Mouse (Mus musculus) adrenal gland, adult (tissue): ENCODE data around the gene Rpl23.
A peak's percentile ranks its signal among the peaks of the same experiment; 100 is the strongest.
"Not testable (repeated sequence)": the region's sequence is repeated elsewhere in the genome, so short reads cannot be mapped to it uniquely, and the experiment has no call there.

ENCODE experiments used
- DNase-seq, 2 experiments: peaks; one replicate each; pipeline ENCODE4 v3.0.0; 2022 to 2023; ENCODE audit warnings: low spot score in 1 of 2; ENCODE audit not compliant: inconsistent age in 2 of 2

Rpl23 gene

DNA sequence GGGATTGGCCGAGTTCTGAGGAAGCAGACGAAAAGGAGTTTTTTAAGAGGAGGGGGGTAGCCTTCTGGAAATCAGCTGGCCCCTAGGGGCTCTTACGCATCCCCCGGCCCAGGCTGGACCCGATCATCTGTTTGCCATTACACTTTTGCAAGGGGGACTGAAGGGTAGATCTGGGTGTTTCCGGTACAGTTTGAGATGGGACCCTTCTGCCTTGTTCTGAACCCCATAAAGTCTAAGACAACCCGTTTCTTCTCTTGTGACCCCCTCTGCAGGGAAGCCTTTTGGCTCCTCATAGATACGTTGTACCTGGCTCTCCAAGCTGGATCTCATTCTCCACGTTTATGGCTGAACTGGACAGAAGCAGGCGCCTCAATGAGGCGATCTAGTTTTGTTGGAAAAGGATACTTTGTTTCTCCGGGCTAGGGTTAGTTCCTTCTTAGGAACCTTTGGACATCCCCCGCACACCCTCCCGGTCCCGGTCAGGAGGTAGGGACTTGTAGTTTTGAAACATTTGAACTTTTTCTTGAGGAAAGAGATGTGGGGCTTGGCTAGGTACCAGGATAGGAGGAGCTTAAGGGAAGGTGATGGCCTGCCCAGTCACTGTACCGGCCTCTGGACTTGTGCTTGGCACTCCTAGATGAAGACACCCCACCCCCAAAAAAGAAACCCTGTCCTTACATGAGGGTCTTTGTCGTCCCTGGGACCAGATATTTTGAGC, 18.6 kb upstream of the Rpl23 start:
- peak; percentile 73 to 90 for DNase-seq

DNA sequence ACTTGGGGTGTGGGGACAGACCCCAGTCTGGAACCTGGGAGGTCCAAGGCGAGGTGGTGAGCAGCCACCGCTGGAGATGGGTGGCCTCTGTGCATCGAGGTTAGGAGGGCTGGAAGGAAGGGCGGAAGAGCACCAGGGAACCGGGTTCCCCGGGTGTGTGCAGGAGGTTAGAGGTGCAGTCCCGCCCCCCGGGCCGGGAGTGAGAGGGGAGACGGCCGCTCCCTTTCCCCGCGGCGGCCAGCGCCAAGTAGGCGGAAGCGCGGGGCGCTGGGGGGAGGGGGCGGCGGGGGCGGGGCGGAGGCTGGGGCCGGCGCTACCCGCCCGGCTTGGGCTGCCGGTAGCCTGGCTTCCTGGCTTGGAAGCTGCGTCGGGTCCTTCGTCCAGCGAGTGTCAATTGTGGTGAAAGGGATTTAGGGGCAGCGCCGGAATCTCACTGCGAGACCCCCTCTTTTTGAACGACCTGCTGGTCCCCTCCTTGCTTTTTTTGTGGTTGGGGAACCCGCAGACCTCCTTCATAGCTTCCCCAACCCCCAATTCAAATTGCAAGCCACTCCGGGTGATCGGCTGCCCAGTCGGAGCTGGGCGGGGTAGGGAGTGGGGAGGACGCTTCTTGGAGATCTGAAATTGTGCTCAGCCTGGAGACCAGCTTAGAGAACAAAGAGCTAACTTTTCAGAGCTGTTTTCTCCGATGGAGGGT, 17.9 kb upstream of the Rpl23 start:
- DNase-seq = peak; percentile 88 to 93

DNA sequence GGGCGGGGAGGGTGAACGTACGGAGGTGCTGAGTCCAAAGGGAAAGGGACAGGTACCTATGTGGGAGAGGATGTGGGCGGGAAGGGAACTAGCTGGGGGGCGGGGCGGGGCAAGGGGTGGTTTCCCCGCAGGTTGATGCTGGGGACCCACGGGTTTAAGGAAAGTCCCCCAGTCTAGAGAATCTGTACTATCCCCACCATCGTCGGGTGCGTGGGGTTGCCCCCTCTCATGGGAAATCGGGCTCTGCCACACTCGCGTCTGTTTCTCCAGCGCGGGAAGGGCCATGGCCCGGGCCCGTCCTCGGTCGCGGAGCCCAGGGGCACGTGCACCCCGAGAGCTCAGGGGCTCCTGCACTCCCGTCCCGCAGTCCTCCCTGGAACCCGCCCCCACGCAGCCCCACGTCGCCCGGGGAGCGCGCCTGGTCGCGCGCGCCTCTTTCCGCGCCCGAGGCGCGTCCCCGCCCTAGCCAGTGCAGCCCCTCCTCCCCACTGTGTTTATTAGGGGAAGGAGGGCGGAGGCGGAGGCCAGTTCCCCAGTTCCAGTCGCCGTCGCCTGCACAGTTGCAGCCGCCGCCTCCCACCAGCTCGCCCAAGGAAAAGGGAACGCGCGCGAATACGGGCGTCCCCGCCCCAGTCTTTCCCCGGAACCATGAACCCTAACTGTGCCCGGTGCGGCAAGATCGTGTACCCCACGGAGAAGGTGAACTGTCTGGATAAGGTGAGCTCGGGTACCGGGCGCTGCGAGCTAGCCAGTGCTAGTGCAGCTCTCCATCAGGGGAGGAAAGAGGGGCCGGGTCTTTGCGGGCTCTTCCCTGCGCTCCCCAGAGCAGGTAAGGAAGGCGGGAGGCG, 17.1 kb upstream of the Rpl23 start:
- DNase-seq = peak; percentile 93 to 98

DNA sequence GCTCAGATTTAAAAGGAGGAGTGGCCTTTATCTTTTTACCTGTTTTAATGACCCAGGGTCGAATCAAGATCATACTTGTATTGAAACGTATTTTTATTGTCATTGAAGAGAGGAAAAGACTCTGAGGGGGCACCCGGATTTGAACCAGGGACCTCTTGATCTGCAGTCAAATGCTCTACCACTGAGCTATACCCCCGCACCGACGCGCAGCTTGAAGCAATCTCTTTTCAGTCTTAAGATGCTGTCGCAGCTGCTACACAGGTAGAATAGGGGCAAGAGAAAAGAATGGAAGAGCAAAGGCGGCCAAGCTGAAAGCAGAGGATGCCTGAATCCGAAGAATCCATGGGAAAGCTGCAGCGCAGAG, 16.5 kb upstream of the Rpl23 start, which contains the start of gene Lasp1:
Gene Lasp1, plus strand, starts transcription at position 219 of the 364 bp plus-strand sequence.
- peak; percentile 92 to 98 for DNase-seq

GRCm38 (mm10) chr11:97798083-97798435, 15.8 kb upstream of the Rpl23 start:
- DNase-seq = no peak

- DNase-seq = no peak
Observed at GRCm38 (mm10) chr11:97797369-97798082, 15.3 kb upstream of the Rpl23 start.

DNA sequence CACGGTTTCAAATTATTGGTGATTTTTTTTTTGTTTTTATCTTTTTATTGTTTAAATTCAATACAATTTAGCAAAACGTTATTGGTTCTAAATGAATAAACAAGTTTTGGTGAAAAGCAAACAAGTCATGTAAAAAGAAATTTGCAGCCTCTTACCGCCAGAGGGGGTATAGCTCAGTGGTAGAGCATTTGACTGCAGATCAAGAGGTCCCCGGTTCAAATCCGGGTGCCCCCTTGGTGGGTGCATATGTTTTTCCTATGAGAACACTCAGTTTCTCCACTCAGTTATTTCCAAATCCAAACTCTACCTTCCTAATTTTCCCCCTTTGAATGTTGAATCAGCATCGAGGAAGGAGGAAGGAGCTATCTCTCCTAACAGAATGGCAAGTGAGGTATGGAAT, 14.7 kb upstream of the Rpl23 start:
- DNase-seq = peak; percentile 82 to 96

- DNase-seq = peak in 1 of 2 experiments; percentile 91
Observed at GRCm38 (mm10) chr11:97793165-97793564, 10.9 kb upstream of the Rpl23 start.

DNA sequence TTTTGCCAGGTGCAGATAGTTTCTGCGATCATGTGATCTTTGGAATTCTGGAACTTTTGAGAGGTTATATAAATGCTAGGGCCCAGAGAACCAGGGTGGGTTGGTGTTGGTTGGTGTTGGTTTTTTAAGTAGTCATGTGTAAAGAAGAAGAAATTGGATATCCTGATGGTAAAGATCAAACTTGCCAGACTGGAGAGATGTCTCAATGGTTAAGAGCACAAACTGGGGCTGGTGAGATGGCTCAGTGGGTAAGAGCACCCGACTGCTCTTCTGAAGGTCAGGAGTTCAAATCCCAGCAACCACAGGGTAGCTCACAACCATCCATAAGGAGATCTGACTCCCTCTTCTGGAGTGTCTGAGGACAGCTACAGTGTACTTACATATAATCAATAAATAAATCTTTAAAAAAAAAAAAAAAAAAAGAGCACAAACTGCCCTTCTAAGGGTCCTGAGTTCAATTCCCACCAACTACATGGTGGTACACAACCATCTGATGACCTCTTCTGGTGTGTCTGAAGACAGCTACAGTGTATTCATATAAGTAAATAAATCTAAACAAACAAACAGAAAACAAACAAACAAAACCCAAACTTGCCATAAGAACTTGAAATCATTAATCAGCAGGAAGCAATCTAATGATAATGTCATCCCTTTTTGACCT, 8.7 kb upstream of the Rpl23 start:
- not testable (repeated sequence) for DNase-seq

- DNase-seq = no peak
Observed at GRCm38 (mm10) chr11:97789727-97790126, 7.5 kb upstream of the Rpl23 start.

- DNase-seq = no peak
Observed at GRCm38 (mm10) chr11:97787961-97788360, 5.7 kb upstream of the Rpl23 start.

DNA sequence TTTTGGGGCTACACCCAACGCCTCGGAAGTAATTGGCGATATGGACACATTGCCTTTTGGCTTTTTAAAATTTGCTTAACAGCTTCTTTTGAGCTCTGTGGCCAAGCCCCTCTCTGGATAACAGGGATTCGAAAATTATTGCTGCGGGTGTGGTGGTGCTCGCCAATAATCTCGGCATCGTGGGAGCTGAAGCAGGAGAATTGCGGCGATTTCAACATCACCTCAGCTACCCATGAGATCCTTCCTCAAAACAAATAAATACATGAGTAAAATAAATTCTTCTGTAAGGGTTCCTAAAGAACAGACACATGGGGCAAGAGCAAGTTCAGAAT, 293 bp upstream of the Rpl23 start:
- no peak for DNase-seq

- DNase-seq = no peak
Observed at GRCm38 (mm10) chr11:97781478-97781831, 782 bp downstream of the Rpl23 start.

DNA sequence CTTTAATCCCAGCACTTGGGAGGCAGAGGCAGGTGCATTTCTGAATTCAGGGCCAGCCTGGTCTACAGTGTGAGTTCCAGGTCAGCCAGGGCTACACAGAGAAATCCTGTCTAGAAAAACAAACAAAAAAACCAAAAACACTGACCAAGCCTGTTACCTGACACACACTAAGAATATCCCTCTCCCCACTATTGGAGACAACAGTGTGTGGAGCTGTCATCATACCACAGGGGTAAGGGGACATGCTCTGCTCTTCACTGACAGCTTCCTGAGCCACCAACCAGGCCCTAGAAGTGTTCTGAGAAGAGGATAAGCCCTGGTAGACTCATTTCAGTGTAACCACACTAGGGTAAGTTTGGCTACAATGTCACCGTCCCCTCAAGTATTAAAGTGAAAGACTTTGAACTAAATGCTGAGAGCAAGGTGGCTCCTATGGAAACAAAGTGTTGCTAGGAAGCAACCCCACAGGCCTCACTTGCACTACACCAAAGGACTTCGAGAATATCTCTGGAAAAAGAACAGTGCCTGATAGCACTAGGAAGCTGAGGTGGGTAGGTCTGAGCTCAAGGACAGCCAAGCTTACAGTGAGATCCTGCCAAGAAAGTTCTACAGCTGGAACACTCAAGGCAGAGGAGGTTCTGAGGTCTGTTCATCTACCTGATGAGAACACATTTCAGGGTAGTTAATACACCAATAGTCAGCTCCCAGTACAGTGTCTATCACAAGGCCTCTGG, 2.1 kb downstream of the Rpl23 start:
- DNase-seq = peak in 1 of 2 experiments; percentile 41

- DNase-seq = no peak
Observed at GRCm38 (mm10) chr11:97778918-97779317, 3.3 kb downstream of the Rpl23 start.

DNA sequence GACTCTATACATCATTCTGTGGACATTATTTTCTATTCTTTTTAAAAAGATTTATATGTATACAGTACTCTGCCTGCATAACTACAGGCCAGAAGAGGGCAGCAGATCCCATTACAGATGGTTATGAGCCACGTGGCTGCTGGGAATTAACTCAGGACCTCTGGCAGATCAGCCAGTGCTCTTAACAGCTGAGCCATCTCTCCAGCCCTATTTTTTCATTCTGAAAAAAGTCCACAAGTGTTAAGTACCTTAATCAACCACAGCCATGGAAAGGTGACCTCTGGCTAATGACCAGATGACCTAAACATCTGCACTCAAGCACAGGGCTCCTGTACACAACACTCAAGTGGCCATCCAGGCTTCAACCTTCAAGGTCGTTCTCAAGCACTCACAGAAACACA, 5.1 kb downstream of the Rpl23 start:
- peak in 1 of 2 experiments; percentile 64 for DNase-seq

DNA sequence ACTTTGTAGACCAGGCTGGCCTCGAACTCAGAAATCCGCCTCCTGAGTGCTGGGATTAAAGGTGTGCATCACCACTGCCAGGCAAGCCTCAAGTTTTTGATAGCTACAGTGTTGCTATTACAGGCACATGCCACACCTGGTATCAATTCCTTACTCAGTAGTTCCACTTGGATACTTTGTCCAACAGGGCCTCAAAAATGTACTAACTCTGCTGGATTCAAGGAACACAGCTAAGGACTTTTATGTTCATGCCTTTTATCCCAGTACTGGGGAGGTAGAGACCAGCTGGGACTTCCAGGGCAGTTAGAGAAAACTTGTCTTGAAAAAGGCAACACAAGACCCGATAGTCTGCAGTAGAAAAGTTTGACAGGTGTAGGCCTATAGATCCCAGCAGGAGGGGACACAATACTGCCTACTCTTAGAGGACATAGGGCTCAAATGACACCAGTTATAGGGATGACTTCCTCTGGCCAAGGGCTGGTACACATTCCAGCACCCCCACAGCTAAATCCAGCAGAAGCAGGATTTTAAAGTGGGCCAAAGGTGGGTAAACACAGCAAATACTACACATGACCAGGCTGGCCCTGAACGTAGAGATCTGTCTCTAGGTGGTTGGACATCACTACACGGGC, 5.6 kb downstream of the Rpl23 start:
- no peak for DNase-seq

DNA sequence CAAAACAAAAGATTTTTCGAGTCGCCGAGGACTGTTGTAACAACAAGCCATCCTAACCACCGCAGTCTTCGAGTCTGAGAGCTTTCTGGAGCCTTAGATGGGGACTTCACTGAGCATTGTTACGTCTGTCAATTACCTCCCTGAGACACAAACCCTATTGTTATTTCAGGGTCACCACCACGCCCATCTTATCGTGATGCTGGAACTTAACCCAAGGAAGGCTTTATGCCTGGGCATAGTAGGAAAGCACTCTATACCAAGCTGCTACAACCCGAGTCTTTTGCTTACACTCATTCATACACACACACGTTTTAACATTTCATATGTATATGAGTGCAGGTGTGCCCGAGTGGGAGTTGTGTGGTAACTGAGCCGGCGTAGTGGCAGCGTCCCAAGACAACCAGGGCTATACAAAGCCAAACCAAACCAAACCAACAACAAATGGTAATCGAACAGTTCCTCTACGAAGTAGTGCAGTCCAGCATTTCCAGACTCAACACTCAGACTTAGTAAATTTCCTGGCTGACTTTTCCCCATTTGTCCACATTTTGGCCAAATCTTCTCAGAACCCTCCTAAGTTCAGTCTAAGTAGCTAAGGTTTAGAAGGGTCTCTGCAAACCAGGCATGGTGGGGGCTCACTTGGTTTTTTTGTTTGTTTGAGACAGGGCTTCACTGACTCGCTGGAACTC, 6.3 kb downstream of the Rpl23 start, which contains the start of gene 1700001P01Rik:
Gene 1700001P01Rik, minus strand, starts transcription at position 111 of the 689 bp plus-strand sequence.
- DNase-seq = no peak

GRCm38 (mm10) chr11:97775186-97775585, 7.1 kb downstream of the Rpl23 start:
- no peak for DNase-seq
